Mouse (Mus musculus): ENCODE results near the gene Syde1. TPM values are rescaled to one million over a fixed set of nuclear protein-coding genes. Genes with fewer than 3 reads are reported as not detected.

The Syde1 gene
- 9.6 and 15.8 TPM in 2 replicates for polyA plus RNA-seq (2012; rRNA removed)

GRCm38 (mm10) chr10:78591406-78592328, at the start of gene Syde1:
Gene Syde1 (minus strand): TSS chr10:78591964.

GRCm38 (mm10) chr10:78617974-78618373, 26.2 kb upstream of the Syde1 start, which contains the start of gene Olfr1357:
Gene Olfr1357 (minus strand): TSS chr10:78618074.

GRCm38 (mm10) chr10:78574250-78575104, 17.3 kb downstream of the Syde1 start, which contains the start of gene Ilvbl:
Gene Ilvbl (plus strand): TSS chr10:78574346.

Other genes starting within 250 kb of the Syde1 start
- gene Agpat3, start 239.5 kb downstream of the Syde1 start, polyA plus RNA-seq (2012; rRNA removed) = 68.7 and 75.8 TPM in 2 replicates
- gene Rrp1, start 178.9 kb downstream of the Syde1 start, polyA plus RNA-seq (2012; rRNA removed) = 400 and 403 TPM in 2 replicates
- 83.0 and 84.1 TPM in 2 replicates for gene Cstb, start 166.3 kb downstream of the Syde1 start, polyA plus RNA-seq (2012; rRNA removed)
- 13.6 and 17.3 TPM in 2 replicates for gene Pdxk, start 127.0 kb downstream of the Syde1 start, polyA plus RNA-seq (2012; rRNA removed)
- gene Olfr1358, start 74.5 kb downstream of the Syde1 start, polyA plus RNA-seq (2012; rRNA removed) = not detected in 2 replicates
- 40.9 and 56.5 TPM in 2 replicates for gene Ilvbl, start 17.6 kb downstream of the Syde1 start, polyA plus RNA-seq (2012; rRNA removed)
- gene Olfr1357, start 26.1 kb upstream of the Syde1 start, polyA plus RNA-seq (2012; rRNA removed) = not detected in 2 replicates
- gene Casp14, start 126.3 kb upstream of the Syde1 start, polyA plus RNA-seq (2012; rRNA removed) = 0.24 TPM in 1 of 2 replicates, not detected in the other
- gene Ccdc105, start 161.1 kb upstream of the Syde1 start, polyA plus RNA-seq (2012; rRNA removed) = 0.14 and 0.15 TPM in 2 replicates
- gene Slc1a6, start 188.5 kb upstream of the Syde1 start, polyA plus RNA-seq (2012; rRNA removed) = 9.2 and 10.9 TPM in 2 replicates